Mouse (Mus musculus) ES-Bruce4 (cell line): ENCODE measurements around the gene Coq9. TPM values are rescaled to one million over a fixed set of nuclear protein-coding genes. Genes with fewer than 3 reads are reported as not detected.

Experiments
- H3K27ac ChIP-seq: 2 replicates; pipeline ENCODE4 v1.5.1; 2012; ENCODE audit warnings: low read length, inconsistent platforms; ENCODE audit not compliant: insufficient read depth
- H3K27me3 ChIP-seq: 2 replicates; pipeline ENCODE4 v1.6.1; 2012; ENCODE audit warnings: mild to moderate bottlenecking, low read length, inconsistent platforms; ENCODE audit not compliant: control insufficient read depth, poor library complexity, insufficient read depth, severe bottlenecking
- H3K36me3 ChIP-seq: 2 replicates; pipeline ENCODE4 v1.6.1; 2012; ENCODE audit warnings: inconsistent platforms, mild to moderate bottlenecking, low read length, moderate library complexity; ENCODE audit not compliant: control insufficient read depth, poor library complexity, insufficient read depth, severe bottlenecking
- H3K4me1 ChIP-seq: one replicate; pipeline ENCODE4 v1.8.1; 2011; ENCODE audit warnings: low read length; ENCODE audit not compliant: control insufficient read depth, insufficient read depth
- H3K4me3 ChIP-seq: 2 replicates; pipeline ENCODE4 v1.5.1; 2011; ENCODE audit warnings: low read depth, mild to moderate bottlenecking, low read length
- H3K9ac ChIP-seq: 2 replicates; pipeline ENCODE4 v1.6.1; 2012; ENCODE audit warnings: low read depth, mild to moderate bottlenecking, inconsistent platforms; ENCODE audit not compliant: poor library complexity, severe bottlenecking
- H3K9me3 ChIP-seq: replicated peaks from 2 replicates; pipeline ENCODE4 v1.6.1; 2012; ENCODE audit warnings: mild to moderate bottlenecking, low read length, inconsistent platforms; ENCODE audit not compliant: control insufficient read depth, poor library complexity, insufficient read depth, severe bottlenecking
- CTCF ChIP-seq: IDR thresholded peaks from one replicate; pipeline ENCODE4 v1.8.1; 2011; ENCODE audit warnings: low read depth, low read length
- EP300 ChIP-seq: IDR thresholded peaks from 2 replicates; pipeline ENCODE4 v1.6.1; 2011; ENCODE audit warnings: low read depth, low read length; ENCODE audit not compliant: insufficient read depth
- POLR2A ChIP-seq: IDR thresholded peaks from one replicate; pipeline ENCODE4 v1.8.1; 2011; ENCODE audit warnings: low read length; ENCODE audit not compliant: insufficient read depth
- polyA plus RNA-seq: library from polyadenylated mRNA; stranded (reverse); fragments of >200 nt; gene quantifications from 2 replicates; pipeline ENCODE4 v1.2.4, GENCODE M21; 2011; ENCODE audit warnings: low read depth; ENCODE audit not compliant: missing spikeins, insufficient read depth, insufficient read length

Gene Coq9
- polyA plus RNA-seq = 36.0 and 47.5 TPM in 2 replicates

DNA sequence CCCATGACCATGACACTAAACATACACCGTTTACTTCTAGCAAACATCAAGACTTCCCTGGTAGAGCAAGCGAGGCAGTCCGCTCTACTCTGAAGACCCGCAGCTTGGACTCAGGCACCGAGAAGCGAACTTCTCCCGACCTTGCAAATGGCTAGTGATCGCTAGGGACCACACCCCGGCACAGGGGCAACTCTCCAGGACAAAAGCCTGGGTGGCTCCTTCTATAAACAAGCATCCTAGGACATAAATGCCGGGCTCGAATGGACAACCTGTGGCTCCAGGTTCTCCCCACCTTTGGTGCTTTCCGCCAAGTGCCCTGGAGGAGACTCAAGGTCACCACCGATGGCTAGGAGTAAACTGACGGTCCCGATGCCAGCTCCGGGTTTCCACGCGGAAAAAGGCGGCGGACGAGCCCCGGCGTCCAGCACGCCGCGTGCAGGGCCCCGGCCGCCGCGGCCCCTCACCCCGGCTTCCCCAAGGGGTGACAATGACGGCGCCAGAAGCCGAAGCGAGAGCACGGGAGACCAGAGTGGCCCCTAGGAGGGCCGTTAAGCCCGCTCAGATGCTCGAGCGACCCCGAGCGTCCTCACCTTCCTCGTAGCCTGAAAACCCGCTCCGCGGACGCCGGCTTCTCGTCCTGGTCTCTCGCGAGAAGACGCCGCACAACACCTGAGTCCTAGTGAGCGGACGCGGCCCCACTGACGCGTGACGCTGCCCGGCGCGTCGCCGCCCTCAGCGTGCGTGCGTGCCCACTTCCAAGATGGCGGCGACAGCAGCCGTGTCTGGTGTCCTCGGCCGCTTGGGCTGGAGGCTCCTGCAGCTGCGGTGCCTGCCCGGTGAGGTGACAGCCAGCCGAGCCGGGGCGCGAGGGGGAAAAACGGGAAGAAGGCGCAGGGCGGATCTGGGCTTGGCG, at the start of gene Coq9, which contains the start of gene Ciapin1:
Gene Coq9 (plus strand): TSS at position 660 of the 913 bp plus-strand sequence.
Gene Ciapin1 (minus strand): TSS at position 697 of the 913 bp plus-strand sequence.
- H3K4me1 ChIP-seq = no peaks in the 10 kb centered on the region
- TF ChIP-seq CTCF (no peak), EP300 (no peak), POLR2A (peak; percentile 72)
- no peaks in the 10 kb centered on the region for H3K27me3 ChIP-seq
- H3K9me3 ChIP-seq = no peaks in the 10 kb centered on the region
- peak within 1 kb of the TSS; percentile 98 for H3K9ac ChIP-seq
- H3K27ac ChIP-seq = peak within 1 kb of the TSS; percentile 15; the same call in 1 of the 2 replicates
- H3K36me3 ChIP-seq = peaks cover 5% of the 10 kb centered on the region; the same call in 1 of the 2 replicates
- H3K4me3 ChIP-seq = peak within 1 kb of the TSS; percentile 83

DNA sequence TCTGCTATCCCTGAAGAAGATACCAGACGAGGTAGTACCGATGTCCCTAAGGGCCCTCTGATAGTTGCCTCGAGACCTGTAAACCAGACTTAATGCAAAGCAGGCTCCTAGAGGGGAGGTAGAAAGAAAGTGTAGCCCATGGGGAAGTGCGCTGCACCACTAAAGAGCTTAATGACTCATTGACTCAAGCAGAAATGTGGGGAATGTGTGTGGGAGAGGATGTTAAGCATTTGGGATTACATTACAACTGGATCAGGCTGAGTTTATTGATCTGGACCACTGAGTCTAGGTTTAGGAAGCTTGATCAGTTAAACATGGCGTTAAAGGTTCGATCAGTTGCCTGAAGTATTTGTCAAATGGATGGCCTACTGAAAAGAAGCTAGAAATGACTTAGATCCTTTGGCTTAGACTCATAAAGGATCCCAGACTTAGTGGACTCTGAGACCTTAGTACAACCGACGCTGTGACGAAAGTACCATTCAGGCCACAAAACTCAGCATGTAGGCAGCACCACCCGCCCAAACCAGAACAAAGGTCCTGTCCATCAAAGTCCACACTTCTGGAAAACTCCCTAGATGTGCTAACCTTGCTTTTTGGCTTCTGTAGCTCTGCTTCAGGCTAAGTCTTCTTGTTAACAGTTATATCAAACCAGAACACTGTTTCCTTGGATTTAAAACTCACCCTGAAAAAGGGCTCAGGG, 48.7 kb upstream of the Coq9 start:
- TF ChIP-seq EP300 (no peak), CTCF (no peak), POLR2A (no peak)
- no peak overlapping the region for H3K4me3 ChIP-seq
- H3K27me3 ChIP-seq = no peaks in the 10 kb centered on the region
- no peaks in the 10 kb centered on the region for H3K4me1 ChIP-seq
- no peak overlapping the region for H3K9ac ChIP-seq
- H3K9me3 ChIP-seq = no peaks in the 10 kb centered on the region
- no peaks in the 10 kb centered on the region for H3K36me3 ChIP-seq
- no peak overlapping the region for H3K27ac ChIP-seq

DNA sequence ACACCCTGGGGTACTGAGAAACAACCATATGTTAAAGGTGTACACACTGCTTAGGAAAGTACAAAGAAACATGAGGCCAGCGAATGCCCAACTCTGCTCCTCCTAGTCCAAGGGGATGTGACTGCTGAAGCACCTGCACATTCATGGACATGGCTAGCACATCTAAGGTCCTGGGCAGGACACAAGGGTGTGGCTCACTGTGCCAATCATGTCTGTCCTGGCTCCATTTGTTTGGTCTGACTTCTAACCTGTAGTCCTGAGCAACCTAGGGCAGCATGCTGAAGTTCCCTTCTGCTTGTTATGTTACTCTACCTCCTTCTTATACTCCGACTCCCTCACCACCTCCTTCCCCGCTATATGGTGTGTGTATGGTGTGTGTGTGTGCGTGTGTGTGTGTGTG, 43.8 kb upstream of the Coq9 start:
- Histone ChIP-seq H3K27me3 (no peaks in the 10 kb centered on the region), H3K9me3 (no peaks in the 10 kb centered on the region), H3K4me1 (no peaks in the 10 kb centered on the region), H3K4me3 (no peak overlapping the region), H3K9ac (no peak overlapping the region), H3K27ac (no peak overlapping the region), H3K36me3 (no peaks in the 10 kb centered on the region)
- TF ChIP-seq CTCF (no peak), POLR2A (no peak), EP300 (no peak)

GRCm38 (mm10) chr8:94794782-94795181, 43.3 kb upstream of the Coq9 start:
- no peaks in the 10 kb centered on the region for H3K9me3 ChIP-seq
- TF ChIP-seq EP300 (no peak), POLR2A (no peak), CTCF (no peak)
- H3K4me1 ChIP-seq = no peaks in the 10 kb centered on the region
- H3K27ac ChIP-seq = no peak overlapping the region
- H3K9ac ChIP-seq = no peak overlapping the region
- H3K4me3 ChIP-seq = no peak overlapping the region
- H3K36me3 ChIP-seq = no peaks in the 10 kb centered on the region
- no peaks in the 10 kb centered on the region for H3K27me3 ChIP-seq

GRCm38 (mm10) chr8:94800278-94800968, 37.7 kb upstream of the Coq9 start:
- Histone ChIP-seq H3K27ac (no peak overlapping the region), H3K9me3 (no peaks in the 10 kb centered on the region), H3K36me3 (no peaks in the 10 kb centered on the region), H3K4me3 (no peak overlapping the region), H3K9ac (no peak overlapping the region), H3K27me3 (no peaks in the 10 kb centered on the region), H3K4me1 (no peaks in the 10 kb centered on the region)
- TF ChIP-seq CTCF (no peak), POLR2A (no peak), EP300 (no peak)
